Mouse (Mus musculus) embryonic facial prominence, embryonic 14.5 days (tissue): ENCODE measurements around the gene Pfdn2. TPM values are rescaled to one million over a fixed set of nuclear protein-coding genes. Genes with fewer than 3 reads are reported as not detected.

Experiments
- ATAC-seq: fragments of 200-750 bp; cut with Nextera tagmentation; 2 replicates; pipeline ENCODE4 v1.8.0; 2017; ENCODE audit warnings: low read depth, moderate number of reproducible peaks, moderate TSS enrichment
- DNase-seq: peaks from one replicate; pipeline ENCODE4 v3.0.0-alpha.2; 2015; ENCODE audit warnings: low spot score
- H3K27ac ChIP-seq: fragments of 300-500 bp; sonication (generic); replicated peaks from 2 replicates; pipeline ENCODE4 v1.5.1; 2014; ENCODE audit warnings: low read depth, mild to moderate bottlenecking, low read length, moderate library complexity
- H3K27me3 ChIP-seq: fragments of 300-500 bp; sonication (generic); replicated peaks from 2 replicates; pipeline ENCODE4 v1.6.1; 2014; ENCODE audit warnings: low read length; ENCODE audit not compliant: control insufficient read depth, insufficient read depth
- H3K36me3 ChIP-seq: fragments of 300-500 bp; sonication (generic); 2 replicates; pipeline ENCODE4 v1.6.1; 2014; ENCODE audit warnings: low read length, mixed read lengths; ENCODE audit not compliant: control insufficient read depth, insufficient read depth
- H3K4me1 ChIP-seq: fragments of 300-500 bp; sonication (generic); 2 replicates; pipeline ENCODE4 v1.6.1; 2014; ENCODE audit warnings: antibody characterized with exemption, low read length; ENCODE audit not compliant: control insufficient read depth, insufficient read depth
- H3K4me2 ChIP-seq: fragments of 300-500 bp; sonication (generic); 2 replicates; pipeline ENCODE4 v1.6.1; 2014; ENCODE audit warnings: low read depth, mild to moderate bottlenecking, low read length, moderate library complexity, mixed read lengths
- H3K4me3 ChIP-seq: fragments of 300-500 bp; sonication (generic); 2 replicates; pipeline ENCODE4 v1.5.1; 2014; ENCODE audit warnings: low read depth, mild to moderate bottlenecking, low read length
- H3K9ac ChIP-seq: fragments of 300-500 bp; sonication (generic); 2 replicates; pipeline ENCODE4 v1.6.1; 2014; ENCODE audit warnings: low read depth, mild to moderate bottlenecking, low read length, moderate library complexity, mixed read lengths
- H3K9me3 ChIP-seq: fragments of 300-500 bp; sonication (generic); 2 replicates; pipeline ENCODE4 v1.6.1; 2016; ENCODE audit warnings: low read length; ENCODE audit not compliant: control insufficient read depth
- WGBS: fragments of 180-500 bp; shearing (Covaris S2); extraction: QIAGEN DNeasy Blood & Tissue Kit; methylation state at CpG from one replicate; pipeline ENCODE4 v1.1.7; 2014; 5-methylcytosine and 5-hydroxymethylcytosine counted together
- polyA plus RNA-seq: library from polyadenylated mRNA; unstranded; fragments of >200 nt; fragmentation: Nextera tagmentation; extraction: Ambion mirVana; gene quantifications from 2 replicates; pipeline ENCODE4 v1.2.1, GENCODE M21; 2014

The Pfdn2 gene
- polyA plus RNA-seq, 1 experiment from 2014 or later, result 49.1 TPM

- DNase-seq, result no peak
- H3K27me3 ChIP-seq, result no peaks in the 10 kb centered on the region
Measured at GRCm38 (mm10) chr1:171401821-171402220, 56.4 kb downstream of the Pfdn2 start.

GRCm38 (mm10) chr1:171402991-171403390, 57.5 kb downstream of the Pfdn2 start:
- H3K4me3 ChIP-seq, result no peak overlapping the region
- no peaks in the 10 kb centered on the region for H3K27me3 ChIP-seq
- no peak for ATAC-seq
- H3K4me2 ChIP-seq, result no peak overlapping the region
- H3K4me1 ChIP-seq, result no peaks in the 10 kb centered on the region
- no peaks in the 10 kb centered on the region for H3K36me3 ChIP-seq
- 67% methylated on average over 6 of the region's 9 CpGs for WGBS
- no peaks in the 10 kb centered on the region for H3K9me3 ChIP-seq
- DNase-seq, result no peak
- no peak overlapping the region for H3K27ac ChIP-seq
- H3K9ac ChIP-seq, result no peak overlapping the region

More at GRCm38 (mm10) chr1:171401821-171402220, 56.4 kb downstream of the Pfdn2 start:
- 76% methylated on average over 4 of the region's 4 CpGs for WGBS
- Histone ChIP-seq H3K4me1 (no peaks in the 10 kb centered on the region), H3K27ac (no peak overlapping the region), H3K4me3 (no peak overlapping the region), H3K36me3 (no peaks in the 10 kb centered on the region), H3K9me3 (no peaks in the 10 kb centered on the region), H3K9ac (no peak overlapping the region), H3K4me2 (no peak overlapping the region)
- ATAC-seq, result no peak

DNA sequence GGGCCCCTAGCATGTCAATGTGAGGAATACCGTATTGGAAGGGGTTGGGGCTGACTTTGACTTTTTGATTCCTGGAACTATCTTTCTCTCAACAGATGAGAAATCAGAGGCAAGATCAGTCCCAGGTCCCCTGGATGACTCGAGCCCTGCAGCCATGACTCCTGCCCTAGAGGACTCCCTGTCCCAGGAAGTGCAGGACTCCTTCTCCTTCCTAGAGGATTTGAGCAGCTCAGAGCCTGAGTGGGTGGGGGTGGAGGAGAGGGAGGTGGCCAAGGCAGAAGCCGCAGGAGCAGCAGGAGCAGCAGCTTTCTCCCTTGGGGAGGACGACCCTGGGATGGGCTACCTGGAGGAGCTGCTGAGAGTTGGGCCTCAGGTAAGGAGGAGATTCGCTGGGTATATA, 61.8 kb downstream of the Pfdn2 start:
- Histone ChIP-seq H3K9me3 (no peaks in the 10 kb centered on the region), H3K4me2 (no peak overlapping the region), H3K4me1 (no peaks in the 10 kb centered on the region), H3K27ac (no peak overlapping the region), H3K36me3 (no peaks in the 10 kb centered on the region), H3K4me3 (no peak overlapping the region), H3K9ac (no peak overlapping the region), H3K27me3 (no peaks in the 10 kb centered on the region)
- DNase-seq, result no peak
- ATAC-seq, result no peak
- 79% methylated on average over 5 of the region's 5 CpGs for WGBS

Other genes with a start within 250 kb of the Pfdn2 start
- gene Cfap126, start 231.8 kb upstream of the Pfdn2 start, polyA plus RNA-seq, result 4.4 and 12.3 TPM in 2 replicates
- gene Sdhc, start 195.1 kb upstream of the Pfdn2 start, polyA plus RNA-seq, result 276 and 291 TPM in 2 replicates
- 9.6 and 11.2 TPM in 2 replicates for gene Mpz, start 195.0 kb upstream of the Pfdn2 start, polyA plus RNA-seq
- 11.3 and 14.7 TPM in 2 replicates for gene Pcp4l1, start 149.4 kb upstream of the Pfdn2 start, polyA plus RNA-seq
- 0.15 and 0.17 TPM in 2 replicates for gene Nr1i3, start 131.7 kb upstream of the Pfdn2 start, polyA plus RNA-seq
- gene Tomm40l, start 123.2 kb upstream of the Pfdn2 start, polyA plus RNA-seq, result 25.4 and 28.7 TPM in 2 replicates
- gene Apoa2, start 120.6 kb upstream of the Pfdn2 start, polyA plus RNA-seq, result 1.9 TPM in 2 replicates
- gene Fcer1g, start 111.3 kb upstream of the Pfdn2 start, polyA plus RNA-seq, result 92.7 and 100 TPM in 2 replicates
- gene Adamts4, start 95.2 kb upstream of the Pfdn2 start, polyA plus RNA-seq, result 11.7 and 13.1 TPM in 2 replicates
- gene Ndufs2, start 94.3 kb upstream of the Pfdn2 start, polyA plus RNA-seq, result 233 and 246 TPM in 2 replicates
- 60.2 and 64.0 TPM in 2 replicates for gene B4galt3, start 75.3 kb upstream of the Pfdn2 start, polyA plus RNA-seq
- 44.3 and 53.0 TPM in 2 replicates for gene Ppox, start 64.5 kb upstream of the Pfdn2 start, polyA plus RNA-seq
- gene Usp21, start 57.7 kb upstream of the Pfdn2 start, polyA plus RNA-seq, result 64.2 and 74.3 TPM in 2 replicates
- 110 and 117 TPM in 2 replicates for gene Ufc1, start 50.6 kb upstream of the Pfdn2 start, polyA plus RNA-seq
- gene Dedd, start 16.5 kb upstream of the Pfdn2 start, polyA plus RNA-seq, result 46.0 and 52.1 TPM in 2 replicates
- 28.8 and 29.7 TPM in 2 replicates for gene Nit1, start within 50 bp of the Pfdn2 start, polyA plus RNA-seq
- gene Klhdc9, start 15.1 kb downstream of the Pfdn2 start, polyA plus RNA-seq, result 2.2 and 3.0 TPM in 2 replicates
- gene Nectin4, start 24.4 kb downstream of the Pfdn2 start, polyA plus RNA-seq, result 7.7 and 10.7 TPM in 2 replicates
- gene Arhgap30, start 43.3 kb downstream of the Pfdn2 start, polyA plus RNA-seq, result 1.9 and 2.0 TPM in 2 replicates
- 68.9 and 84.9 TPM in 2 replicates for gene Usf1, start 65.6 kb downstream of the Pfdn2 start, polyA plus RNA-seq
- gene Tstd1, start 73.2 kb downstream of the Pfdn2 start, polyA plus RNA-seq, result 2.0 and 3.6 TPM in 2 replicates
- gene F11r, start 91.9 kb downstream of the Pfdn2 start, polyA plus RNA-seq, result 27.0 and 29.5 TPM in 2 replicates
- 13.8 TPM in 2 replicates for gene Alyref2, start 157.8 kb downstream of the Pfdn2 start, polyA plus RNA-seq
- gene Itln1, start 189.6 kb downstream of the Pfdn2 start, polyA plus RNA-seq, result not detected in 2 replicates
- 0.35 TPM in 1 of 2 replicates, not detected in the other for gene Cd244a, start 213.5 kb downstream of the Pfdn2 start, polyA plus RNA-seq